Mouse (Mus musculus) urinary bladder, postnatal 14 days (tissue): ENCODE measurements at regions not wholly inside any gene's neighbourhood (a gene's known extent, or its start where the extent isn't known, plus 50 kb on each side); places are given as distances from the start of the nearest gene placed in this dataset.
A peak's percentile ranks its signal among the peaks of the same experiment; 100 is the strongest.

Experiments used
- DNase-seq: peaks from one replicate; pipeline ENCODE4 v3.0.0; 2021; ENCODE audit warnings: low spot score

DNA sequence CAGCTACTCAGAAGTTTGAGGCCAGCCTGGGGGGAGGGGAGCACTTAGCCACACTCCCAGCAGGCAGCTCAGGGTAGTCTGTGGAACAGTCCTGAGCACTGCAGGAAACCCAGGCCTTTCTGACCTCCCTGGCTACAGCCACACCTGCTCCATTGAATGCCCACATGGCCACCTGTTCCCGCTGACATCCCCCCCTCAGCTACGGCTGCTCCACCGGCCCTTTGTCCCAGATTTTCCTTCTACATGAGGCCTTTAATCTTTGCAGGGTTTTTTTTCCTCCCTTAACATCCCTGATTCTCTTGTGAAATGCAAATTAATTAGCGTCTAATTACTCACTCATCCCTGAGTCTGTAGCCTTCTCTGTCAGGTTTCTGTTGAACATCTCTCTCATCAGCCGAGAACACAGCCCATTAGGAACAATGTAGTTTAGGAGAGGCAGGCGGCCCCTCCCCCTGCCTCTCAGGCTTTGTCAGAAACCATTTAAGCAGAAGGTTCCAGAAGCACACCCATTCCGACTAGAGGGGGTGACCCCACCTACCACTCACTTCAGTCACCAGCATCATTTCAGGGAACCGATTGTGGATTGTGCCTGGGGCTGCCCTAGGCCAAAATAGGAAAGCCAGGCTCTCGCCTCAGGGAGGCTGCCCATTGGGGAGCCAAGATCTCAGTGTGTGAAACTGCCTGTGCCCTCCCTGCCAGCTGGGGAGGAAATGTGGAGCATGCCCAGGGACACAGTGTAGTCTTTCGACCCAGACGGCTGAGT is 78.8 kb upstream of the Tle3 start:
- no peak for DNase-seq

DNA sequence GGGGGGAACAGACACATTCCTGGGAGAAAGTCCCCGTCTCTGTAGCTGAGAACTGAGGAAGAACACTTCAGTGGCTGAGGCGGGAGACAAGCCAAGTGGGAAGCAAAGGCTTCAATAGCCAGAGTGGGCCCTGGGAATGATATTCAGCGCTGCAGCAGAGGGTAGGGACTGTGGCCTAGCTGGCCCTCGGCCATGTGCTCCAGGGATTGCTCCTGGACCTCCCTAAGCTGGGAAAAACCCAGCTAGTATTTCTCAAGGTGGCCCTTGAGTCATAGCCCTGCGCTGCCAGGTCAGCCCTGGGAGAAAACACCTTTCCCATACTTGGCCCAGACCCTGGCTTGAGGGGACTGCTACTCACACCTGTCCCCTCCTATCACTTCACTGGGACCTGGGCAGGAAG is 77.2 kb upstream of the Tle3 start:
- DNase-seq, result no peak

DNA sequence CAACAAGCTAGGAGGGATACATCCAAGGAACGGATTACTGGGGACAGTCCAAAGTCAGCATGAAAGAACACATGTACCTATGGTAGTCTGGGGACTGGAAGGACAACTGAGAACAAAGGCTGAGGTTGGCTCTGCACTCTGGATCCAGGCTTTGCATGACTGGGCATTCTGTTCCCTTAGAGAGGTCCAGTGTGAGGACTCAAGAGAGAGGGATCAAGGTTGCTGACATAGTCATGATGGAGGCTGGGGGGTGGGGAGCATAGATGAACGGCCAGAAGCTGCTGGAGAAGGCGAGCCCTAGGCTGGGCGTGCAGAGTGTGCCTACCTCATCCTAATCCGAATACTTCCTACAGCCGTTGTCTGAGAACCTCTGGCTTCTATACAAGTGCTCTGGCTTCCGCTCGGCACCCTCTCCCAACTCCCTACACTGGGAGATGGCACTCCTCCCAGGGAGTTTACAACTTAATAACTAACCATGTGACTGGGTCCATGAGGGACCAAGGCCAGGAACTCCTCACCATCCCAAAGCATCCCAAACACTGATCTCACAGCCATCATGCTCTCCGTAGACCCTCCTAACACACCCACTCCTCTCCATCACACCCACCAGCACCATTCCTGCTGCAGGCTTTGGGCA is 75.7 kb upstream of the Tle3 start:
- DNase-seq, result no peak

DNA sequence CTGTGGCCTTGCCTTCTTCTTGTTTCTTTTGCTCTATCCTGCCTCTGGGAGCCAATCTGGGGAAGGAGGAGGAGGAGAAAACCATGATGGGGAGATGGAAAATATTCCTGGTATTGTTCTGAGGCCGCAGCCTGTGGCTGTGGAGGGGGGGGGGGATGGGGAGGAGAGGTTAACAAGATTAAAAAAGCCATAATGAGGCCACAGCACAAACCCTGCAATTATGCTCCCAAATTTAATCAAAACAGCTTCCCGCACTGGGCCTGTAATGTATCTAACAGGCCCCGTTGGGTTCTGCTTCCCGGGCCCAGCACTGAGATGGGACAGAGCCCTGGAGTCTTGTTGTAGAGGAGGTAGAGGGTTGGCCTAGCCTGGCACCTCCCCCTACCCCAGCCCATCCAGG is 74.8 kb upstream of the Tle3 start:
- no peak for DNase-seq

DNA sequence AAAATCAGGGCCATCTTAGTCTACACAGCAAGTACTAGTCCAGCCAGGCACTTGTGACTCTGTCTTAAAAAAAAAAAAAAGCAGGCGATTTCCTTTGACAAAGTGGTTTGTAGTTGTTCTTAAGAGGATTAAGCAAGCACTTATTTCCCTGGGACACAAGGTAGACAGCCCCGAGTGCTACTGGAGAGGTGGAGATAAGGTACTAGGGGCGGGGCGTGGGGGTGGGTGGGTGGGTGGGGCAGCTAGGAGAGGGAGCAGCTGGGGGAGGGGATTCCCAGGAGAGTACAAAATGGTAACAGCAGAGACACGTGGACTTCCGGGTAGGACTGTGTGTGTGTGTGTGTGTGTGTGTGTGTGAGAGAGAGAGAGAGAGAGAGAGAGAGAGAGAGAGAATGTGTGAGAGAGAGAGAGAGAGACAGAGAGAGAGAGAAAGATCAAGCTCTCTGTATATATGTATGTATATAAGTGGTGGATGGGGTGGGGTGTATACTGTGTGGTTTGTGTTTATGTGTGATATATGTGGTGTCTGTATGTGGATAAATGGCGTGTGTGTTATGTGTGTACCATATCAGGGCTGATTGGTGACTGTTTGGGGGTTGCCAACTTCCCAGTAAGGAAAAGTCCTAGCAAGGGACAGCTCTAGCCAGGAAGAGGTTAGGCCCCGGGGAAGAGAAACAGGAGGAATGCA is 72.1 kb upstream of the Tle3 start:
- no peak for DNase-seq

DNA sequence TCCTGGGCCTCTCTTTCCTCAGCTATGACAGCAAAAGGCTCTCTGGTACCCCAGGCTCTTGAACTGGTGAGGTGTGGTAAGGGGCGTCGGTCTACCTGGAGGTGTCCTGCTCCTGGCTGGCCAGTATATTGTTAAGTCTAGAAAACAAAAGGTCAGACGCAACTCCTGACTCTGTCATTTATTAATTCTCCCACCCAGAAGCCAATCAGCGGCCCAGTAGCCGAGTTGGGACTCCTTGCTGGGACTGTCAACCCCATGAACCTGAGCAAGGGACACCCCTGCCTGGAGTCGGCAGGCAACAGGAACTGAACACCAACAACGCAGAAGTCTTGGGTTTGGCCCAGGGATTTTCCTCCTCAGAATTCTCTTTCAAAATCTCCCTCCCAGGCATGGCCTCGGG is 71.1 kb upstream of the Tle3 start:
- DNase-seq, result no peak

DNA sequence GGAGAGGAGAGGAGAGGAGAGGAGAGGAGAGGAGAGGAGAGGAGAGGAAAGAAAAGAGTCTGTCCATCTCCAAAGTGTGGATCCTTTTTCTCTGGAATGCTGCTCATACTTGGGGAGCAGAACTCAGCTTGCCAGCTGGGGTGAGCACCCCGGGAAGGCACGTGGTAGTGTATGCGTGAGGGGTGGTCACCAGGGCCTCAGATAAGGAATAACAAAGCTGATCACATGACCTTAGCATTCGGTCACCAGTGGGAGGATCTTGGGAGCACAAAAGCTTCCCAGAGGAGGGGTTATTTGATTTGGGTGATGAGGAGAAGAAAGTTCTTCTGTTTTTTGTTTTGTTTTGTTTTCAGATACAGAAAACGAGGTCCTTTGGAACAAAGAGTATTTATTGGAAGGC is 69.4 kb upstream of the Tle3 start:
- no peak for DNase-seq

DNA sequence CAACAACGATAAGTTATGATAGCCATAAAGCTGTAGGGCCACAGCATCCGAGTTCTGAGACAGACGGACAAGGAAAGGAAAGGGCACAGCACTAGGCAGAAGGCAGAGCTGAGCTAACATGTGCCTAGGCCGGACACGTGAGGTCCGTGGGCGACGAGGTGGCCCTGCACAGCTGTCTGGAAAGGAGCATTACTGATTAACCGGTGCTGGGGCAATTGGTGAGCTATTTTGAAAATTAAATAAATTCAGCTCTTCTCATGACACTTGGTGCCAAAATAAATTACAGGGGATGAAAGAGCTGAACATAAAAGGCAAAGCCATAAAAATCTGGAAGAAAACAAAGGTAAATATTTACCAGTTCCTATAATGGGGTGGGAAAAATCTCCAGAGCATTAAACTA is 65.9 kb upstream of the Tle3 start:
- DNase-seq, result no peak

DNA sequence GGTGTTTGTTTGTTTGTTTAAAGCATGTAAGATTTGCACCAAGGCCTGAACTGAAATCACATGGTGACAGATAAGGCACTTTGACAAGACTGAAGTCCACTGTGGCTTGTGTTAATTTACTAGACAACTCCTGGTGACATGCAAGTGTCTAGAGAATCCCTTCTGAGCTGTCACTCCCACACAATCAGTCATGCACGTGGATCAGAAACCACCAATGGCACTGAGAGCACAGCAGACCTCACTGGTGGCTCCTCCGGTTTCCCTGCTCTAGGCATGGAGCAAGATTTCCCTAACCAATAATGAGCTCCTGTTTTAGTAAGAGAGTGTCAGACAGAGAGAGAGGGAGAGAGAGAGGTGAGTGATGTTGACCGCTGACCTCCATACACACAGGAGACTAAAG is 63.1 kb upstream of the Tle3 start:
- no peak for DNase-seq

DNA sequence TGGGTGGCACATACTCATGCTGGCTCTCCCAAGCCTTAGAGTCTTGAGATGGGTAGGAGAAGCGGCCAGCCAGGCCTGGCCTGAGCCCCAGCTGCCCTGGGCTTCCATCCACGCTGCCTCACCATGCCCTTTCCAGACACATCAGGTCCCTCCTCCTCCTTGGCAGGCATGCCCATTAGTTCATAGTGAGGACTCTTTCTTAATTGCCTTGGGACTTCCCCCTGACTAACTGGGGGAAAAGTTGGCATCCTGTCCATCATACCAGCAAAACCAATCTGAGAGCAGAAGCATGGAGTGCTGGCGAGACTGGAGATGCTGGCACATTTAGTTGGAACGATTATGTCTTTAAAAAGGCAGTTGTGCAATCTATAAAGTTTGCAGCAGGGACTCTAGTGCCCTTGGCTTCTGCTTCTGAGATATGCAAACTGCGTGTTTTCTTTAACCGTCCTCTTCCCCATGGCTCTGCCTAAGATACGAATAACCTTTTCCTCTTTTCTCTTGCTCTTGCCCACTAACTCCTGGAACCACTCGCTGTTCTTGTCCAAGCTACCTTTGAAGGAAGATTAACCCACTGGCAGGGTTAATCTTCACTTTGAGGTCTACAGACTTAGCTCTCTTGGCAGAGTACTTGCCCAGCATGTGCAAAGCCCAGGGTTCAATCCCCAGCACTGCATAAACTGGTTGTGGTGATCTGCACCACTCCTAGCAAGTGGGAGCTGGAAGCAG is 62.2 kb upstream of the Tle3 start:
- DNase-seq, result no peak

DNA sequence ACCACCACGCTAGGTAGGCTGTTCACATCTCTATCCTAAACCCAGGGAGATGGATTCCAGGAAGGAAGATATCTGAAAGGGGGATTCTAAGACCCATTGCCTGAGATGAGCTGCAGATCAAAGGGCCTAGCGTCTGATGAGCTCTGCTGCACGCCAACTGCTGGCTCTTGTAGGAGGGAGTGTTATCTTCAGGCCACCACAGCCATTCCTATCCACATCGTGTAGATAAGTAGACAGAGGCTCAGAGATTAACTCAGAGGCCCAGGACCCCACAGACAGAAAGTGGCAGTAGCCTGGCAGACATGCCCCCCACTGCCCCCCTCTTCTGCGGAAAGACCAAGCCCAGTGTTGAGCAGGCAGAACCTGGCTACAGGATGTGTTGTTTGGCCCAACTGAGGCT is 61.6 kb upstream of the Tle3 start:
- DNase-seq, result no peak

DNA sequence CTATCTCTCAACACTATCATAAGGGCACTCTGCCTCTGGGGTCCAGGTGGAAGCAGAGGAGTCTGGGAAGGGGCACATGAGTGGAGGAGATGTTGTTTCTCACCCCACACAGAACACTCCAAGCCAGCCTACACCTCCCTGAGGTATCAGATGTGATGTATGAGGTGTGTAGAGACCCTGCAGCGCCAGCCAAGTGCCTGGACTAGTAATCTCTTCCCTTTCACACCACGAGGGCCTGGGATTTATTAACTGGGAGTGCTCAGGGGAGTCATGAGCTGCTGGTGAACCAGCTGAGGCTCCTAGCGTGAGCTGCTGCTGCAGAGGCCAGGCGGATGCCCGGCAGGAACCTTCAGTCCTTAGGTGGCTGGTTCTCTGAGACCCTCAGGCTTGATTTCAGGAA is 60.6 kb upstream of the Tle3 start:
- no peak for DNase-seq

DNA sequence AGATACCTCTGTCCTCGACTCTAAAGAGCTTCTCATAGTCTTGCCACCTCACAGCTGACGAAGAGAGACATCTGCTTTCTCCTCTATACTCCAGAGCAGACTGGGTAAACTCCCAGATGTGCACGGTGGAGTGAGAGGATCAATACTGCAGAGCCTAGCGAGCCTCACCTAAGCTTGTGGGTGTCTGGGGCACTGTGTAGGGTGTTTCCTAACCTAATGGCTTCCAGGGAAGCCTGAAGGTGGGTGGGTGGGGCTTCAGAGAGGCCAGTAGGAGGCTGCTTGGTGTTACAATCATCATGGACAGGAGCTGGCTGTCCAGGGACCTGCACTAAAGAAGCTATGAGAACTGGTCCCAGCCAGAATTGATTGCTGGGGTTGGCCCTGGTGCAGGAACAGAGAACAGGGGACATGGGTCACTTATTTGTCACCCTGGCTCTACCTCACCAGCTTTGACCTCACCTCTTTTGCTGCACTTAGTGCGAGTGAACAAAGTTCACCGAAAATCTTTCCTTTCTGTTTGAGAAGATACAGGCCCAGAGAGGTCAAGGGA is 57.5 kb upstream of the Tle3 start:
- DNase-seq, result no peak

DNA sequence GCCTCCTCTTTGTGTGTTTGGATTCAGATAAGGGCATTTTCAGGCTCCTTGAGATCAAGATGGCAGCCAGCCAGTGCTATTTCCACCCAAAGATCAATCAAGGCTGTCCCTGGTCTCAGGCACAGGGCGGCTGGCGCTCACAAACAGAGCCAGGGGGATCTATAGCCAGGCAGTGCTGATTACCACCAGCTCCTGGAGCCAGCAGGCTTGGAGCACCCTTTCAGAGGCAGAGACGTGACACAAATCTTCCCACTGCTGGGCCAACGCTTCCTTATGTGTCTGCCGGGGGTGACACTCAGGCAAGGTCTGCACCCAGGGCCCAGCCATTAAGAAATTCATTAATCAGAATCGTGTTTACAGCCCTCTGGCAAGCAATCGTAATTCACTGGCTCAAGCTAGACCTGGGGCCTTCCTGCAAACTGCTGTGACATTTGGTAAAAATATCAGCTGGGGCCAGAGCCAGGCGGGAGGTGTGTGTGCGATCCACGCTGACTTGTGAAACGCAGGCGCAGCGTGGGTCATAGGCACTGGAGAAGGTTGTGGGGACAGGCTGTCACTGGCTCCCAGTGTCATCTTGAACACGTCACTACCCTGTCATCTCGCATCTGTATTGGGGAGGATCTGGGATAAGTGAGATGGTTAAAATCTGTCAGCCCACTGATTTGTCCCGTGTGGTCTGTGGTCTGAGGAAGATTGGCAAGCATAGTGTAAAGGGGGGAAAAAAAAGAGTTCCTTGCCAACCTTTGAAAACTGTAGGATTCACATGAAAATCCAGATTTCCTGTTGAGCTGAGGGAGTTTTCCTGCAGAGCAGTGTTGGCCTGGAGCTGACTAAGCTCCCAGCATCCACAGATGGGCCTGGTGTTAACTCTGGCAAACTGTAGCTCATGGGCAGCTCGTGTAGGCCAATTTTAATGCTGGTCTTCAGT is 56.5 kb upstream of the Tle3 start:
- no peak for DNase-seq

DNA sequence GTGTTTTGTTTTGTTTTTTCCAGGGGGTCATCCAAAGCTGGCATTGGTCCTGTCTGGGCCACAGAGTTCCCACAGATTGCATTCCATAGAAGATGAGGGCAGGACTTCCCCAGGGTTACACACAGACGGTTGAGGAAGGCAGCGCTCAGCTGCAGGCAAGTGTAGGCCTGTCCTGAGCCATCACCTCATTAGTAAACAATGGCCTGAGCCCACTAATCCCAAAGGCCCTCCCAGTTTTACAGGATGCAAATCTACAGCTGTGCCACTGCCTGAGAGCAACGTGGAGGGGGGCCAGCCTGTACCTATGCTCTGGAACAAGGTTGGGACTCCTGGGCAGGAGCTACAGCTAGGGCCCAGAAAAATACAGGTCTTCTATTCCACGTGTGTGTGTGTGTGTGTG is 55.7 kb upstream of the Tle3 start:
- DNase-seq, result peak; percentile 53

DNA sequence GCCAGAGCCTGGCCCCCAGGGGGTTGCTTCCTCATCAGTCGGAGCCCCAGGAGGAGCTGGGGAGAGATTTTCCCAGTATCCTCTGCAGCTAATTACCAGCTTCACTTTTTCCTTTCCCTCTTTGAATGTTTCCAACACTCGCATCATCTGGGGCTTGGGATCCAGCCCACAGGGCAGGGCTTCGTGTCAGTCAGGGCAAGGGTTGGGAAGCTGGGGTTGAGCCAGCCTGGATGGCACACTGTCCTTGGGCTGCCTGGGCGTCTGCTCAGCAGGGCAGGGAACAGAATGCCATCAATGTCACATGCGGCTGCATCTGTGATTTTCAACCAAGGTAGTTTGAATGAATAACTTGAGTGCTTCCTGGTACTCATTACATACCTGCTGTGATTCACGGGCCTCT is 52.4 kb upstream of the Tle3 start:
- no peak for DNase-seq

DNA sequence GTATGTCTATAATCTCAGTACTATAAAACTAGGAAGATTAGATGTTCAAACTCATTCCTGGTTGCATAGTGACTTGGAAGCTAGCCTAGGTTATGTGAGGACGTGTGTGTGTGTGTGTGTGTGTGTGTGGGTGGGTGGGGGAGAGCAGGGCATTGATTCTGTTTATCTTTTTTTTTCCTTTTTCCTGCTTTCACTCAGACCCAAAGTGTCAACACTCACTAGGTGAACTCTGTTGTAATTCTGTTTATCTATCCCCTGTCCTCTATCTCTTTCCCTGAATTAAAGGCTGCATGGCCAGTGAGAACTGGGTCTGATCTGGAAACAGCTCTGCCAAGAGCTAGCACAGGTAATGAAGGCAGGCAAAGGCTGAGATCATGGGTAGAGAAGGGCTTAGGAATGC is 50.9 kb upstream of the Tle3 start:
- DNase-seq, result no peak

DNA sequence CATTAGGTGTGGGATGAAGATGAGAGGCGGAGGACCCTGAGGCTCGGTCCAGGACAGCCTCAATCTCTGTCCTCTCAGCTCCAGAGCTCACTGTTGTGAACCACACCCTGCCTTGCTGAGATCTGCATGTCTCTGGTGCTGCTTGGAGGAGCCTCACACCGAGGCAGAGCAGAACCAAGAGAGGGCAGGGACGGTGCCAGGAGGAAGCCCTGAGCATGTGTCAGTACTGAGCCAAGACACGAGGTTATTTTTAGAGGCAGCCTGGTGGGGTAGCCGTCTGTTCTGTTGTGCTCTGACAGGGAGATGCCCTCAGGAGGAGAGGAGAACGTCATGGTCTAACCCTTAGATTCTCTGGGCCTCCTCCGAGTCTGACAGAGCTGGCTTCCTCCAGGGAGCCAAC is 50.3 kb upstream of the Tle3 start:
- no peak for DNase-seq

DNA sequence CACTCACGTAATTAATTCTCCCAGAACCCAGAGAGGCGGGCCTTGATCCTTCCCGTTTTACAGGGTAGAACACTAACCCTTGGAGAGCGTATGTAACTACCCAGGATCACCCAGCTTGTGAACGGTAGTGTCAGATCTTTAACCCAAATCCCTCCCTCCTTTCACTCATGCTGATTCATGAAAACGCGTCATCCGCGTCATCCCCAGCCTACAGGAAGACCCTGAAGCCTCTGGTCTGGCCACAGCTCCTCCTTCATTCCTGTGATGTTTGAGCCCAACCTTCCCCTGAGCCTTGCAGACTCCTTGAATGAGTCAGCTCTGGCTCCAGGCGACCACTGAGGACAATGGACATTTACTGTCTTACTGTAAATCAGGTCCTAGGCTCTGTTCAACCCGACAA is 49.8 kb upstream of the Tle3 start:
- peak; percentile 70 for DNase-seq
